Mouse (Mus musculus) CD4-positive, CD25-positive, alpha-beta regulatory T cell, adult 2 months (primary cell): Measurements from ENCODE around the gene Col4a2.

Experiments
- DNase-seq: peaks from one replicate; pipeline ENCODE4 v3.0.0-alpha.2; 2012; ENCODE audit warnings: low read depth, low spot score

The Col4a2 gene

GRCm38 (mm10) chr8:11296282-11296943, 16.2 kb upstream of the Col4a2 start:
- no peak for DNase-seq

DNA sequence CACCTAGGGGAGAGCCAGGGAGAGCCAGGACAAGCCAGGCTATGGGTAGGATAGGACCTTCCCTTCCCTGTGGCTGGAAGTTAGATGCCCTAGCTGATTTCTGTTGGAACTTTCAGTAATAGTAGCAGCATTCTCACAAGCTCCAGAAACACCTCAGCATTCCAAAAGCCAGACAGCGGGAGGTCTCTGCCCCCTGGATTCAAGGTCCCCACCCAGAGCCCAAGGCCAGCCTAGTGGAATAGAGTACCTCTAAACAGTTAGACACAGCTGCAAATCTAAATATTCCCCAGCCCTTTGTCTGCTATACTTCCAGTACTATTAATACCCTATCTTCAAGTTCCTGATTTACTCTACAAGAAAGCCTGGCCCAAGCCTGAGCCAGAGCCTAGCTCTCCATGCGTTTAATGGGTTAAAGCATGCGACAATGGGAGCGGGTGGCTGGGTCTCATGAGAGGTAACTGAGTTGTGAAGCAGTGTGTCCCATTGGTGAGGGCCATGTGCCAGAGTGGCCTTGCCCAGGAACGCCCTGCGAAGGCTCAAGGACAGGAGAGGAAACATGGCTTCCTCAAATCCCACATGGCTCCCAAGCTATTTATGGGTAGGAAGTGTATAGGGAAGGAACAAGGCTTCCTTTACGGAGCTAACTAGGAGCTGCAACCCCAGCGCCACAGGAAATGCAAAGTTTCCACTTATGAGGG, 15.3 kb upstream of the Col4a2 start:
- no peak for DNase-seq

DNA sequence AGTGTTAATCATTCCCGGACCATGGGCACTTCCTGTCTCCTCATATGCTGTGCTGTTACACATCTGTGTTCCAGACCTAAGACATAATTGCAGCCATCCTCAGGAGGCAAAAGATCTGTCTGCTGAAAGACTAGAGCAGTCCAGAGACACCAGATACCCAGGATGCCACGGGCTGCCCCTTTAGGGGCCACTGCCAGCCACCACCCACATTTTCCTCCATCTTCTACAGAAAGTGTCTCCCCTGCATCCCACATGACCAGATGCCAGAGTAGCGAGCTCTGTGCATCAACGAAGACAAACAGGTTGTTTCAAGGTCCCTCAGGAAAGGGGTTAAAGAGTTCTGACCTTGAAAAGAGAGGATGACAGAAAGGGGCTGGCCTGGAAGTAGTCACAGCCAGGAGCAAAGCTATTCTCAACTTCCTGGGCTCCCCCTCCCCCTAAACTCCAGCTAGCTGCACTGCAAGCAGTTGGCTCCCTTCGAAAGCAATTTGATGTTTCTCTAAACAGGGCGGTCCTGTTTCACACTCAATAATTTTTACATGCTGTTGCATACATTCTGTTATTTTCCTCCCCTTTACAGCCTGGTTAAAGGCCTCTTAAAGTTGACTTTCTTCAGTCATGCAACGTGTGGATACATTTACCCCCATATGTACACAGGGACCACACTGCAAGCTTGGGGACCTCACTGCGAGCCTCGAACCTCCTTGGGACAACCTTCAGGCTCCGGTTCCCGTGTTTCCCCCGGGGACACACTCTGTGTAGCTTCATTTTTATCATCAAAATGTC, 13.9 kb upstream of the Col4a2 start:
- no peak for DNase-seq

DNA sequence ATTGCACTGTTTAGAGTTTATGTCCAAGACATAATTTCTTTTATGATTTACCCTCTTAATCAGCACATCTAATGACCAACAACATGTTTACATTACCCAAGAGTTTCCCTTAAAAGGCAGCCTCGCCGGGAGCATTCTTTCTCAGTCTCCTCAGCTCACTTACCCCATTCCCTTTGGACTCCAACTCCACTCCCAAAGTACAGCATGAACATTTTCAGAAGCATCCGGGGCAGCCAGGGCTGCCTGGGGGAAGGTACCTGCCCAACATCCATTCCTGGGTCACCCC, 13.3 kb upstream of the Col4a2 start:
- no peak for DNase-seq

DNA sequence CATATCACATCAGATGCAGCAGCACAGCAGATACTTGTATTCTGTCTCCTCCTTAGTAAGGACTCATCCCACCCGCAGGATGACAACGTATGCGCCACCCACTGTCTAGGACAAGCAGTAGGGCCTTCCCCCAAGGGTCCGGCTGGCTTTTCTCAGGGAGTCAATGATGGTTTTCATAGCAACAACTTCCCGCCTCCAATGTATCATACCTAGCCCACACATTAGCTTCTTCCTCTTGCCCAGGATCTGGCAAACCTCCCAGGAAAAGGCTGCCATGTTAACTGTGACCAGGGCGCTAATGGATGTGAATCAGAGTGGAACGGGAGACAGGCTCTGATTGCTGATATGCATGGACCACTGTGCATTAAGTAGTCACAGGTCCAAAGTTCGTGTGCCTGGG, 12.2 kb upstream of the Col4a2 start:
- no peak for DNase-seq

DNA sequence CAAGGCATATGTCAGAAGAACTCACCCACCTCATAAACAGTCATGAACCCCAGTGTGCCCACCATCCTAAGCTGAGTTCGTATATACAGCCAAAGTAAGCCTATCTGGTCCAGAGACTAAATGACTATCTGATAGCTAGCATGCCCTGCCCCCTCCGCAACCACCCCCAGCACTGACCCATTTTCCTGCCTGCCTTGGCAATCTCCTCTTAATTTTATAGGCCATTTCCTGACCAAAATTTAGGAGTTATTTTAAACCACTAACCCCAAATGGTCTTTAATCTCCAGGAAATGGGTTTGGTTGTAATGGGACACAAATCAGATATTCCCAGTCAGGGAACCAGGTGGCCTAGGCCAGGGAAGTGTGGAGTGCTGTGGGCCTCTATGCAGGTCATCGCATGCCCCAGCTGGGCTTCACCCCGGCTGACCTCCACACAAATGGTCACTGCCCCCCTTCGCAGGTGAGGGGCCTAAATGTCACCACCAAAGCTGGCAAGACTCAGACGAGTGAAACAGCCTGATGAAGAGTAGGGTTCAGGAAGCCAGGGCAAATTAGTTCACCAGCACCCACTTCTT, 8.5 kb upstream of the Col4a2 start:
- DNase-seq: no peak

DNA sequence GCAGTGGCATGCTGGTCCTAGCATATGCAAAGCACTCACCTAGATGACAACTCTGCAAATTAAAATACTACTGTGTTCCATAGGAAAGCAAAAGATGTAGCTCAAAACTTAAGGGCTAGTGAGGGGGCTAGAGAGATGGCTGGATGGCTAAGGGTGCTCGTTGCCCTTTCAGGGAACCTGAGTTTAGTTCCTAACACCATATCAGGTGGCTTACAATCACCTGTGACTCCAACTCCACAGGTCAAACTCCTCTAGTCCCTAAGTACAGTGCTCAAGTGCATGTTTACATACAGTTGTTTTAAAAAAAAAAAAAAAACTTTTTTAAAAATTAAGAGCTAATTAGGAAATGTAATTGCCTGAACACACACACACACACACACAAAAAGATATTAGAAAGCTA, 7.1 kb upstream of the Col4a2 start:
- no peak for DNase-seq

- no peak for DNase-seq
Observed at GRCm38 (mm10) chr8:11307451-11307850, 5.2 kb upstream of the Col4a2 start.

DNA sequence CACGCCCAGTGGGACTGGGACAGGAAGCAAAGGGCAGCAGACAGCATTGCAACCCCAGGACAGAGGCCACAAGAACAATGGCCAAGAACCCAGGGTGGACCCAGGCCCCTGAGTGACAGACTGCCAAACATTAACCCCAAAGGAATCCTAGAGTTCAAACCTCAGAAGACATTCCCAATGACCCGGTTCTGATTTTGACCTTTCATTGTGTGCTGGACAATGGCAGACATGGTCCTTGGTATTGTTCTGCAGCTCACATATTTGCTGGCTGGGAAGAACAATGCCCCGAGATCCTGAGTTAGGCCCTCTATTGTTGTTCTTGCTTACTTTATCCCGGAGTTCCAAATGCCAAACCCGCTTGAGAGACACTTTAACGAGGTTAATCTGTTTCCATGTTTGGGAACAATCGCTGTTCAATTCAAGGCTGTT, 4.0 kb upstream of the Col4a2 start:
- no peak for DNase-seq

- DNase-seq: no peak
Observed at GRCm38 (mm10) chr8:11309226-11309625, 3.4 kb upstream of the Col4a2 start.

- DNase-seq: no peak
Observed at GRCm38 (mm10) chr8:11310049-11310448, 2.6 kb upstream of the Col4a2 start.

DNA sequence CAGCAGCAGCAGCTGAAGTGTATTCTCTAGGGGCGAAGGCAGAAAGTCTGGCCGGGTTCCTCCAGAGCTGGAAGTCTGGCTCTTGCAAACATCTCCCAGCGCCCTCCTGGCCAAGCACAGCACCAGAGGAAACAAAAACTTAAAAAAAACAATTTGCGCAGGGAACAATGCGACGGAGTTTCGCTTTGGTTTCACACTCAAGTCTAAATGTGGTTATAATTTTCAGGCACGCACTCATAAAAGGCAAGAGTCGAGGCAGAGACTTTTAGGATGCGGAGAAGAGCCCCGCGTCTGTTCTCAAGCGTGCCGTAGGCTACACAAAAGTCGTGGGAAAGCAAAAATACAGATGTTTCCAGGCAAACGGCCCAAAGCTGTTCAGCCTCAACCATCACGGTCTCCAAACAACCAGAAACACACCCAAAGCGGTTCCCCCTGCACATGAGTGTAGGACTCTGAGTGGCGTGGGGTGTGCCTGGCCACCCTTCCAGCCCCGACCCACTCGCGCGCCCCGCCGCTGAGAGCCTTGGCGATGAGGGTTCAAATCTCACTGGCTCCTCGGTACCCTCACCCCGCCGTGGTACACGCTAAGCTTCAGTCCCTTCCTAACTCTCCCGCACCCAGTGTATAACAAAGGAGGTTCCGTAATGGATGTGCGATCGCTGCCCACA, 790 bp upstream of the Col4a2 start:
- no peak for DNase-seq

- DNase-seq: no peak
Observed at GRCm38 (mm10) chr8:11313176-11314111, 839 bp downstream of the Col4a2 start.

DNA sequence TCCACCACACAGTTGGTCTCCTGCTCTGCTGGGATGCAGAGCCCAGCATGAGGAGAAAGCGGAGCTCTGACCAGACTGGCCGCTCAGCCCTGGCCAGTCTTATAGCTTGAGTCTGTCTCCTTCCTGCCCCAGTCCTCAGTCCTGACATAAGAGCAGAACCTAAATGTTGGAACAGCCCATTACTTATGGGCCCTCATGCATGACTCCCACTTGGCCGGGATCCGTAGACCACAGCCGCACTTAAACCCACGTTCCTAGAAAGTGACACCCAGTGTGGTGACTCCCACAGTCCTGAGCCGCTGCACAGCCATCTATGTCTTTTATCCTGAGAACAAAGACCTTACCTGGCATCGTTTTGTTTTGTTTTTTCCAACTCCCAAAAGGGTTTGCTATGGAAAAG, 2.0 kb downstream of the Col4a2 start:
- DNase-seq: no peak

DNA sequence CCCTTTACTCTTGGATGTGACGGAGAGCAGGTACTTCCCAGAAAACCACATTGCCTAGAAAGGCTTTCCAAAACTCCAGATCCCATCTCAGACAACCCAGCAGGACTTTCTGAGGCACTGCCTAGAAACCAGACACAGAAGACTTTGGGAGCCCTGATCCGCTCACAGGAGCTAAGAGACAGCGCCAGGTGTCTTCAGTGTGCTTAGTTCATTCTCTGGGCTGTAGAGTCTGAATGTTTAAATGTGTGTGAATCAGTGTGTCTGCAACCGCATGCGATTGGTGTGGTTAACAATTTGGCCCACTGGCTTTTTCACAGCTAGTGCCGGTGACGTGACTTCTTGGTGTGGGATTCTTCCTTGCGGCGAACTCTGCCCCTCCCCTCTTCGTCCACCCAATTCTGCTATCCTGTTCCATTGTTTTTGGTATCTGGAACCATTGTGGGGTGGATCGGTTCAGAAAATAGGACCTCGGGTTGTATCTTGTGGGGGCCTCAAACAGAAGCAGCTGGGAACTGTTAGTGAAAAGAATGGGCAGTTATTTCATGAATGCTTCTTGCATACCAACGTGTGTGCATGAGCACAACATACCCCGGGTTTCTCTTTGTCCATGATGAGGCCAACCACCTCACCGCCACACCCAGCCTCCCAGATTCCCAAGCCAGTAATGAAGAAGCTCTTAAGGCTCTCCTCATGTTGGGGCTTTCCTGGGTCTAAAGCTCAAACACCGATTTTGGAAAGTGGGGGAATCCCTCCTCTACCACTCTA, 2.8 kb downstream of the Col4a2 start:
- DNase-seq: no peak

GRCm38 (mm10) chr8:11316118-11316517, 3.5 kb downstream of the Col4a2 start:
- no peak for DNase-seq

DNA sequence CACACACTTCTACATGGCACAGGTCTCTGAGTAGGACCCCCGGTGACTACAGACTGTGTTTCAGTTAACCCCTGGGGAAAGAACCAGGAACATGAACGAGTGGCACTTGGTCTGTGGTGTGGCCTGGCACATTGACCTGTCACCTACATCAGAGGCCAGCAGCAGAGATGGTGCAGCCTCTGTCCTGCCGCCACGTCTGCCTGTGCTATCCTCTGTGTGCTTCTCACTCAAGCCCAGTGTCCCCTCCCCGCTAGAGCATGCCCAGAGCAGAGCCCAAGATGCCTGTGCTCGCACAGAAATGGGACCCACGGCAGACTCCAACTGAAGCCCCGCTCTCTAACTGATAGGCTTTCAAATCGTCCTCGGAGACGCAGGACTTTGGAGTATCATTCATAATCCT, 6.8 kb downstream of the Col4a2 start:
- no peak for DNase-seq

- DNase-seq: no peak
Observed at GRCm38 (mm10) chr8:11321841-11322240, 9.2 kb downstream of the Col4a2 start.

- DNase-seq: no peak
Observed at GRCm38 (mm10) chr8:11322724-11323585, 10.3 kb downstream of the Col4a2 start.
